Comparison of ENCODE assay signal across 26 mouse cellular contexts in genomic region chr6:28521416-28521815, GRCm38 (mm10).
"Had no signal": no experiment of that assay in that cellular context is flagged by ENCODE, and none has a peak within 500 bp of the region (broad histone marks: within the 10 kb centered on the region; RNA-seq: fewer than 3 reads in every experiment).

No protein-coding gene starts in this region.

- H3K27me3 ChIP-seq: heart, embryonic 12.5 days; hindbrain, embryonic 12.5 days; intestine, embryonic 15.5 days; kidney, embryonic 15.5 days; limb, embryonic 13.5 days; limb, embryonic 15.5 days had no signal

- H3K9ac ChIP-seq: heart, embryonic 12.5 days; hindbrain, embryonic 12.5 days; hindbrain, embryonic 14.5 days; intestine, embryonic 15.5 days; kidney, embryonic 15.5 days; limb, embryonic 13.5 days; limb, embryonic 15.5 days had no signal

- H3K27ac ChIP-seq: gastrocnemius, adult 2 months; heart, embryonic 10.5 days; hindbrain, embryonic 10.5 days; hindbrain, embryonic 12.5 days; hindbrain, embryonic 14.5 days; intestine, embryonic 15.5 days; kidney, embryonic 15.5 days; kidney, postnatal 0 days; limb, embryonic 13.5 days; limb, embryonic 15.5 days had no signal

- H3K4me1 ChIP-seq: heart, embryonic 10.5 days; hindbrain, embryonic 10.5 days; hindbrain, embryonic 12.5 days; intestine, embryonic 15.5 days; kidney, embryonic 15.5 days; limb, embryonic 13.5 days; limb, embryonic 15.5 days had no signal

- DNase-seq: gastrocnemius, adult 2 months; gastrocnemius, postnatal 10 days; gastrocnemius, postnatal 25 days; heart, adult 18-20 months; heart, postnatal 10 days; heart, postnatal 4 days; kidney, adult 18-20 months; kidney, adult 9 months; kidney, postnatal 14 days; kidney, postnatal 36 days; layer of hippocampus, adult 9-11 months; layer of hippocampus, postnatal 36 days; left cerebral cortex, postnatal 4 days had no signal

- H3K9me3 ChIP-seq: heart, embryonic 10.5 days; heart, embryonic 12.5 days; hindbrain, embryonic 10.5 days; hindbrain, embryonic 12.5 days; intestine, embryonic 15.5 days; kidney, embryonic 15.5 days; limb, embryonic 13.5 days; limb, embryonic 15.5 days had no signal

- H3K4me3 ChIP-seq: gastrocnemius, adult 2 months; heart, embryonic 10.5 days; heart, embryonic 12.5 days; hindbrain, embryonic 10.5 days; hindbrain, embryonic 12.5 days; intestine, embryonic 15.5 days; kidney, embryonic 15.5 days; limb, embryonic 13.5 days; limb, embryonic 15.5 days had no signal

- ATAC-seq: hindbrain, embryonic 16.5 days; inflammation-experienced regulatory T-cells, adult 6 months; intestine, embryonic 15.5 days; intestine, postnatal 0 days had no signal
